Mouse (Mus musculus) kidney, embryonic 16.5 days (tissue): Measurements from ENCODE around the gene Cga. TPM values are rescaled to one million over a fixed set of nuclear protein-coding genes. Genes with fewer than 3 reads are reported as not detected.
"Not testable (repeated sequence)": the region's sequence is repeated elsewhere in the genome, so short reads cannot be mapped to it uniquely, and the experiment has no call there.

Experiments
- ATAC-seq: fragments of 200-750 bp; cut with Nextera tagmentation; 2 replicates; pipeline ENCODE4 v1.8.0; 2017; ENCODE audit warnings: moderate TSS enrichment; ENCODE audit not compliant: low FRiP score, low TSS enrichment
- H3K27ac ChIP-seq: fragments of 300-500 bp; sonication (generic); 2 replicates; pipeline ENCODE4 v1.5.1; 2014; ENCODE audit warnings: low read length
- H3K27me3 ChIP-seq: fragments of 300-500 bp; sonication (generic); 2 replicates; pipeline ENCODE4 v1.6.1; 2014; ENCODE audit warnings: low read length, control low read depth, mixed read lengths; ENCODE audit not compliant: insufficient read depth
- H3K36me3 ChIP-seq: fragments of 300-500 bp; sonication (generic); 2 replicates; pipeline ENCODE4 v1.6.1; 2014; ENCODE audit warnings: low read length, control low read depth, mixed read lengths; ENCODE audit not compliant: insufficient read depth
- H3K4me1 ChIP-seq: fragments of 300-500 bp; sonication (generic); 2 replicates; pipeline ENCODE4 v1.6.1; 2014; ENCODE audit warnings: low read length, control low read depth, mixed read lengths; ENCODE audit not compliant: insufficient read depth
- H3K4me2 ChIP-seq: fragments of 300-500 bp; sonication (generic); replicated peaks from 2 replicates; pipeline ENCODE4 v1.6.1; 2014; ENCODE audit warnings: low read depth, low read length
- H3K4me3 ChIP-seq: fragments of 300-500 bp; sonication (generic); 2 replicates; pipeline ENCODE4 v1.5.1; 2014; ENCODE audit warnings: mild to moderate bottlenecking, low read length
- H3K9ac ChIP-seq: fragments of 300-500 bp; sonication (generic); replicated peaks from 2 replicates; pipeline ENCODE4 v1.6.1; 2014; ENCODE audit warnings: low read length
- H3K9me3 ChIP-seq: fragments of 300-500 bp; sonication (generic); 2 replicates; pipeline ENCODE4 v1.6.1; 2016; ENCODE audit warnings: low read length, control low read depth
- WGBS: fragments of 180-500 bp; shearing (Covaris S2); extraction: QIAGEN DNeasy Blood & Tissue Kit; methylation state at CpG from one replicate; pipeline ENCODE4 v1.1.7; 2014; 5-methylcytosine and 5-hydroxymethylcytosine counted together
- polyA plus RNA-seq: library from polyadenylated mRNA; unstranded; fragments of >200 nt; fragmentation: Nextera tagmentation; extraction: Ambion mirVana; gene quantifications from 2 replicates; pipeline ENCODE4 v1.2.1, GENCODE M21; 2015

The Cga gene
- polyA plus RNA-seq, 1 experiment from 2014 or later: not detected

- Histone ChIP-seq H3K4me3 (no peak overlapping the region), H3K9ac (no peak overlapping the region), H3K27ac (no peak overlapping the region), H3K4me2 (no peak overlapping the region), H3K9me3 (no peaks in the 10 kb centered on the region), H3K27me3 (no peaks in the 10 kb centered on the region), H3K36me3 (no peaks in the 10 kb centered on the region), H3K4me1 (no peaks in the 10 kb centered on the region)
- ATAC-seq: no peak
- WGBS: 71% methylated on average over 4 of the region's 4 CpGs
Observed at GRCm38 (mm10) chr4:34906151-34906550, 12.6 kb downstream of the Cga start.

- no peak for ATAC-seq
- Histone ChIP-seq H3K4me2 (peak overlapping the region; percentile 25), H3K9me3 (no peaks in the 10 kb centered on the region)
Observed at GRCm38 (mm10) chr4:34907026-34907425, 13.4 kb downstream of the Cga start.

GRCm38 (mm10) chr4:34908127-34908526 is 14.5 kb downstream of the Cga start:
- H3K4me2 ChIP-seq: no peak overlapping the region
- no peak overlapping the region for H3K27ac ChIP-seq
- 83% methylated on average over 7 of the region's 7 CpGs for WGBS
- no peaks in the 10 kb centered on the region for H3K36me3 ChIP-seq
- no peaks in the 10 kb centered on the region for H3K27me3 ChIP-seq
- no peaks in the 10 kb centered on the region for H3K9me3 ChIP-seq
- ATAC-seq: 0 out of 2 replicates have a peak, but pooled peaks have one; percentile 35
- H3K4me1 ChIP-seq: no peaks in the 10 kb centered on the region
- no peak overlapping the region for H3K9ac ChIP-seq
- H3K4me3 ChIP-seq: no peak overlapping the region

More at GRCm38 (mm10) chr4:34907026-34907425, 13.4 kb downstream of the Cga start:
- no peaks in the 10 kb centered on the region for H3K4me1 ChIP-seq
- H3K27ac ChIP-seq: no peak overlapping the region
- no peaks in the 10 kb centered on the region for H3K27me3 ChIP-seq
- no peak overlapping the region for H3K4me3 ChIP-seq
- 42% methylated on average over 14 of the region's 14 CpGs for whole genome bisulfite sequencing
- H3K9ac ChIP-seq: no peak overlapping the region
- H3K36me3 ChIP-seq: no peaks in the 10 kb centered on the region

- Histone ChIP-seq H3K4me3 (no peak overlapping the region), H3K36me3 (no peaks in the 10 kb centered on the region), H3K4me2 (no peak overlapping the region), H3K27ac (no peak overlapping the region), H3K4me1 (no peaks in the 10 kb centered on the region), H3K9ac (no peak overlapping the region), H3K9me3 (no peaks in the 10 kb centered on the region), H3K27me3 (no peaks in the 10 kb centered on the region)
- ATAC-seq: no peak
- WGBS: 54% methylated on average over 3 of the region's 3 CpGs
Observed at GRCm38 (mm10) chr4:34911401-34911800, 17.8 kb downstream of the Cga start.

GRCm38 (mm10) chr4:34912171-34912570 is 18.6 kb downstream of the Cga start:
- Histone ChIP-seq H3K9me3 (no peaks in the 10 kb centered on the region), H3K27ac (no peak overlapping the region), H3K4me1 (no peaks in the 10 kb centered on the region), H3K36me3 (no peaks in the 10 kb centered on the region), H3K4me2 (no peak overlapping the region), H3K9ac (no peak overlapping the region), H3K4me3 (no peak overlapping the region), H3K27me3 (no peaks in the 10 kb centered on the region)
- 79% methylated on average over 3 of the region's 3 CpGs for WGBS
- ATAC-seq: no peak

- Histone ChIP-seq H3K9me3 (no peaks in the 10 kb centered on the region), H3K27me3 (no peaks in the 10 kb centered on the region), H3K4me1 (no peaks in the 10 kb centered on the region), H3K36me3 (no peaks in the 10 kb centered on the region), H3K4me3 (no peak overlapping the region), H3K9ac (no peak overlapping the region), H3K4me2 (no peak overlapping the region), H3K27ac (no peak overlapping the region)
- 45% methylated on average over 7 of the region's 7 CpGs for WGBS
- ATAC-seq: no peak
Observed at GRCm38 (mm10) chr4:34917400-34917799, 23.8 kb downstream of the Cga start.

GRCm38 (mm10) chr4:34922177-34922870 is 28.7 kb downstream of the Cga start:
- WGBS: 69% methylated on average over 6 of the region's 6 CpGs
- no peak overlapping the region for H3K9ac ChIP-seq
- no peak overlapping the region for H3K4me3 ChIP-seq
- ATAC-seq: no peak
- H3K4me1 ChIP-seq: no peaks in the 10 kb centered on the region
- no peaks in the 10 kb centered on the region for H3K36me3 ChIP-seq
- H3K9me3 ChIP-seq: no peaks in the 10 kb centered on the region
- no peak overlapping the region for H3K27ac ChIP-seq
- H3K4me2 ChIP-seq: no peak overlapping the region
- no peaks in the 10 kb centered on the region for H3K27me3 ChIP-seq

GRCm38 (mm10) chr4:34928386-34928785 is 34.8 kb downstream of the Cga start:
- 74% methylated on average over 7 of the region's 7 CpGs for WGBS
- not testable (repeated sequence) for ATAC-seq, H3K4me2 ChIP-seq, H3K4me1 ChIP-seq, H3K27ac ChIP-seq, H3K36me3 ChIP-seq, H3K27me3 ChIP-seq, H3K9ac ChIP-seq, H3K9me3 ChIP-seq, H3K4me3 ChIP-seq

GRCm38 (mm10) chr4:34941046-34941445 is 47.5 kb downstream of the Cga start:
- WGBS: 93% methylated on average over 25 of the region's 25 CpGs
- Histone ChIP-seq H3K4me3 (no peak overlapping the region), H3K27me3 (no peaks in the 10 kb centered on the region), H3K27ac (no peak overlapping the region), H3K4me2 (no peak overlapping the region), H3K9ac (no peak overlapping the region), H3K9me3 (no peaks in the 10 kb centered on the region), H3K4me1 (no peaks in the 10 kb centered on the region), H3K36me3 (no peaks in the 10 kb centered on the region)
- no peak for ATAC-seq

GRCm38 (mm10) chr4:34947181-34947580 is 53.6 kb downstream of the Cga start:
- ATAC-seq: no peak

More at GRCm38 (mm10) chr4:34947181-34947580, 53.6 kb downstream of the Cga start:
- no peak overlapping the region for H3K9ac ChIP-seq
- H3K4me1 ChIP-seq: no peaks in the 10 kb centered on the region
- H3K4me3 ChIP-seq: no peak overlapping the region
- H3K9me3 ChIP-seq: no peaks in the 10 kb centered on the region
- no peaks in the 10 kb centered on the region for H3K36me3 ChIP-seq
- H3K27ac ChIP-seq: no peak overlapping the region
- no peak overlapping the region for H3K4me2 ChIP-seq
- no peaks in the 10 kb centered on the region for H3K27me3 ChIP-seq
